Mouse (Mus musculus): Measurements from ENCODE around the gene Pygo2.

Gene Pygo2

GRCm38 (mm10) chr3:89430171-89431159, at the start of gene Pygo2:
Gene Pygo2, plus strand, starts transcription at chr3:89430214.
- DNase-seq, result peak; percentile 98

- no peak for DNase-seq
Measured at GRCm38 (mm10) chr3:89380291-89380690, 49.7 kb upstream of the Pygo2 start.

- DNase-seq, result no peak
Measured at GRCm38 (mm10) chr3:89380711-89381110, 49.3 kb upstream of the Pygo2 start.

- DNase-seq, result no peak
Measured at GRCm38 (mm10) chr3:89381233-89381632, 48.8 kb upstream of the Pygo2 start.

- no peak for DNase-seq
Measured at GRCm38 (mm10) chr3:89382033-89382882, 47.8 kb upstream of the Pygo2 start.

GRCm38 (mm10) chr3:89382950-89383349, 47.1 kb upstream of the Pygo2 start:
- DNase-seq, result no peak

- DNase-seq, result no peak
Measured at GRCm38 (mm10) chr3:89383651-89384255, 46.3 kb upstream of the Pygo2 start.

- no peak for DNase-seq
Measured at GRCm38 (mm10) chr3:89384331-89385076, 45.5 kb upstream of the Pygo2 start.

- no peak for DNase-seq
Measured at GRCm38 (mm10) chr3:89385451-89385850, 44.6 kb upstream of the Pygo2 start.

- no peak for DNase-seq
Measured at GRCm38 (mm10) chr3:89386438-89387420, 43.3 kb upstream of the Pygo2 start.

- DNase-seq, result no peak
Measured at GRCm38 (mm10) chr3:89387632-89388031, 42.4 kb upstream of the Pygo2 start.

GRCm38 (mm10) chr3:89388134-89388881, 41.7 kb upstream of the Pygo2 start:
- DNase-seq, result peak; percentile 43

GRCm38 (mm10) chr3:89388901-89389740, 40.9 kb upstream of the Pygo2 start:
- DNase-seq, result peak; percentile 43

GRCm38 (mm10) chr3:89390111-89390515, 39.9 kb upstream of the Pygo2 start:
- DNase-seq, result peak; percentile 36

GRCm38 (mm10) chr3:89390699-89391662, 39.0 kb upstream of the Pygo2 start:
- DNase-seq, result peak; percentile 55

- peak; percentile 80 for DNase-seq
Measured at GRCm38 (mm10) chr3:89391663-89392511, 38.1 kb upstream of the Pygo2 start.

- peak; percentile 59 for DNase-seq
Measured at GRCm38 (mm10) chr3:89392871-89393311, 37.1 kb upstream of the Pygo2 start.
